Mouse (Mus musculus) megakaryocyte, embryonic 14.5 days (primary cell): ENCODE measurements around the gene Jmjd8.

ENCODE experiments used
- FLI1 ChIP-seq: IDR thresholded peaks from 2 replicates; pipeline ENCODE4 v1.6.1; 2012; ENCODE audit warnings: low read length, inconsistent platforms, mixed read lengths
- GATA1 ChIP-seq: IDR thresholded peaks from 3 replicates; pipeline ENCODE4 v1.6.1; 2012; ENCODE audit warnings: mixed read lengths, low read length, inconsistent platforms, borderline replicate concordance

DNA sequence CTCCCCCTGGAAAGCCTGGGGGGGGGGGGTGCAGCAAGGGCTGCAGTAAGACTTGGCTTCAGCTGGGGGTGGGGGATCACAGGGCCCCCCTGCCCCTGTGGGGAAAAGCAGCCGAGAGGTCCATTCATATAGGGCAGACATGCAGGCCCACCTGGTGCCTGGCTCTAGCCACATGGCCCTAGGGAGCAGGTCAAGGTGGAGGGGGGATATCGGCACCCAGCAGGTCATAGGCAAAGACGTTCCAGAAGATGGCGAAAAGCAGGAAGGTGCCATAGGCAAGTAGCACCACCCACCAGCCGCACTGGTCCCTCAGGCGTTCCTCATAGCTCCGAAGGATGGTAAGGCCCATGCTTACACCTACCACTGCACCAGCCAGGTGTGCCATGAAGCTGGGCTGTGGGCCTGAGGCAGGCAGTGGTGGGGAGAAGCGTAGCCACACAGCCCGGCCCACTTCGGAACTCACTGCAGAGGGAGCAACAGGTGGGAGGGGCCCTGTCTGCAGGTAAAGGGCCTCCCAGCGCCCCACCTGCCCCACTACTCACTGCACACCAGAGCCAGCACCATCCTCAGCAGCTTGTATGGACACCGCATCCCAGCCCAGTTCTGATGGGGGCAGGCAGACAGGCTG, 6.0 kb downstream of the Jmjd8 start:
- TF ChIP-seq GATA1 (no peak), FLI1 (no peak)
